Mouse (Mus musculus) liver, embryonic 13.5 days (tissue): ENCODE measurements around the gene Elovl5. TPM values are rescaled to one million over a fixed set of nuclear protein-coding genes. Genes with fewer than 3 reads are reported as not detected.
A peak's percentile ranks its signal among the peaks of the same experiment; 100 is the strongest.

ENCODE experiments used
- ATAC-seq: fragments of 200-750 bp; cut with Nextera tagmentation; 2 replicates; pipeline ENCODE4 v1.8.0; 2017; ENCODE audit warnings: low read depth, mild to moderate bottlenecking, moderate number of reproducible peaks, moderate library complexity
- DNase-seq: peaks from one replicate; pipeline ENCODE4 v3.0.0; 2022
- H3K27ac ChIP-seq: fragments of 300-500 bp; sonication (generic); 2 replicates; pipeline ENCODE4 v1.5.1; 2015; ENCODE audit warnings: moderate library complexity, mild to moderate bottlenecking, inconsistent platforms
- H3K27me3 ChIP-seq: fragments of 300-500 bp; sonication (generic); 2 replicates; pipeline ENCODE4 v1.6.1; 2015; ENCODE audit warnings: mild to moderate bottlenecking, inconsistent platforms
- H3K36me3 ChIP-seq: fragments of 300-500 bp; sonication (generic); 2 replicates; pipeline ENCODE4 v1.6.1; 2015; ENCODE audit warnings: mild to moderate bottlenecking, inconsistent platforms
- H3K4me1 ChIP-seq: fragments of 300-500 bp; sonication (generic); replicated peaks from 2 replicates; pipeline ENCODE4 v1.6.1; 2015; ENCODE audit warnings: inconsistent platforms
- H3K4me2 ChIP-seq: fragments of 300-500 bp; sonication (generic); 2 replicates; pipeline ENCODE4 v1.6.1; 2015; ENCODE audit warnings: inconsistent platforms, mild to moderate bottlenecking, moderate library complexity
- H3K4me3 ChIP-seq: fragments of 300-500 bp; sonication (generic); replicated peaks from 2 replicates; pipeline ENCODE4 v1.5.1; 2015; ENCODE audit warnings: mild to moderate bottlenecking, inconsistent platforms
- H3K9ac ChIP-seq: fragments of 300-500 bp; sonication (generic); 2 replicates; pipeline ENCODE4 v1.6.1; 2015; ENCODE audit warnings: mild to moderate bottlenecking, inconsistent platforms
- H3K9me3 ChIP-seq: fragments of 300-500 bp; sonication (generic); replicated peaks from 2 replicates; pipeline ENCODE4 v1.6.1; 2016; ENCODE audit warnings: inconsistent platforms
- WGBS: fragments of 180-500 bp; shearing (Covaris S2); methylation state at CpG from one replicate; pipeline ENCODE4 v1.1.7; 2015; ENCODE audit not compliant: insufficient replicate concordance; 5-methylcytosine and 5-hydroxymethylcytosine counted together
- polyA plus RNA-seq: library from polyadenylated mRNA; unstranded; fragments of >200 nt; fragmentation: Nextera tagmentation; extraction: Ambion mirVana; gene quantifications from 2 replicates; pipeline ENCODE4 v1.2.1, GENCODE M21; 2015

Gene Elovl5
- 21.2 and 25.7 TPM in 2 replicates for polyA plus RNA-seq

DNA sequence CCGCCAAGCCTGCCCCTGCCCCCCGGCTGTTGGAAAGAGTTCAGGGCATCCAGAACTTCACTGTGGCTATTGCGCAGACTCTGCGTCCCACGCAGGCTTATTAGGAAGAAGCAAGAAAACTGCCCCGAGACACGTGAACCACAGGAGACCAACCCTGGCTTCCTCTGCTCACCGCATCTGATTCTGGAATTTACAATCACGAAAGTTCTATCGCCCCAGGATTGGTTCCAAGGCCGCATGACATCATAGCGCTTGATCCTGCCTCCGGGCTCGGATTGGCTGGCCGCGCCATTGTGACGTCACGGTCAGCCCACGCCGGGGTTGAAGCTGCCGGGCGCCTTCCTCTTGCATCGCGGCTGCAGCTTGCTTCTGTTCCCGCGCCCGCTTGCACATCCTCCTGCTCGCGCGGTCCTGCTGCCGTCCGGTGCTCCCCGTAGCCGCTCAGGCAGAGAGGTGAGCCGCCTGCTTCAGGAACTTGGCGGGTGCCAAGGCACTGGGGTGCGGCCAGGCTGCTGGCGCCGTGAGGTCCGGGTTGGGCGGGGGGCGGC is at the start of gene Elovl5:
TSS of gene Elovl5 (plus strand) at position 291 of the 548 bp plus-strand sequence.
- peak within 1 kb of the TSS; percentile 77 for H3K4me3 ChIP-seq
- peaks cover 55% of the 10 kb centered on the region for H3K4me1 ChIP-seq
- WGBS = under 1% methylated on average over 42 of the region's 42 CpGs
- no peaks in the 10 kb centered on the region for H3K27me3 ChIP-seq
- H3K4me2 ChIP-seq = peak within 1 kb of the TSS; percentile 99
- DNase-seq = peak; percentile 87
- peak; percentile 85 for ATAC-seq
- peak within 1 kb of the TSS; percentile 76 for H3K9ac ChIP-seq
- peak within 1 kb of the TSS; percentile 66 for H3K27ac ChIP-seq
- H3K36me3 ChIP-seq = no peaks in the 10 kb centered on the region
- no peaks in the 10 kb centered on the region for H3K9me3 ChIP-seq

DNA sequence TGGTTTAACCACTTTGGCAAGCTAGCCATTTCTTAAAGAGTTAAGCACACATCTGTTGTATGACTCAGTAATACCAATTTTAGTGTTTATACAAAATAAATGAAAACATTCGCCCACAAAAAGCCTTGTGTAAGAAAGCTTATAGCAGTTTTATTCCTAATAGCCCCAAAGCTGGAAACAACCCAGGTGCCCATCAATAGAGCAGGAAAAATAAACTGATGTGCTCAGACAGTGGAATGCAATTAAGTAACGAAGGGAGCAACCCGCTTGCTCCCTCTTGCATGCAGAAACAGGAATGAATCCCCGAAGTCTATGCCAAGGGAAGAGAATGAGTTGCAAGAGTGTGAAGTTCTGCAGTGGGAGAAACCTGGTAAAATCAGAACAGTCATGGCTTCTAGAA is 25.7 kb upstream of the Elovl5 start:
- Histone ChIP-seq H3K27ac (no peak overlapping the region), H3K27me3 (no peaks in the 10 kb centered on the region), H3K9me3 (no peaks in the 10 kb centered on the region), H3K9ac (no peak overlapping the region), H3K4me1 (no peaks in the 10 kb centered on the region), H3K4me3 (no peak overlapping the region), H3K4me2 (no peak overlapping the region), H3K36me3 (no peaks in the 10 kb centered on the region)
- no peak for ATAC-seq
- no peak for DNase-seq
- 60% methylated on average over 4 of the region's 4 CpGs for WGBS

DNA sequence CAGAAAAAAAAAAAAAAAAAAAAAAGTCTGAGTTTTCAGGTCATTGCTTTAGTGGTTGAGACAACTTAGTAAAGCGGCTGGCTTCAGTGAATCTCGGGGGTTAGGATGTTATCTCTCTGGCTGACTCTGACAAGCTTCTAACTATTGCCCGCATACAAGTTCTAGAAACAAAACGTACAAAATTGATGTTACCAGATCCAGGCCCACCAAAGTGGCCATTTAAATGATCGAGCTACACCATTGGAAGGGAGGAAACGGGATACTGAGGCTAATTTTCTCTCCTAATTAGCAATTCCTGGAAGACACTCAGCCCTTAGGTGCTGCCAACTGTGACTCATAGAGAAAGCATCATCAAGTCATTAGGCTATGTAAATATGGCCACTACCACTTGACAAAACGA is 18.6 kb upstream of the Elovl5 start:
- Histone ChIP-seq H3K27me3 (no peaks in the 10 kb centered on the region), H3K9me3 (no peaks in the 10 kb centered on the region), H3K4me3 (no peak overlapping the region), H3K36me3 (no peaks in the 10 kb centered on the region), H3K27ac (no peak overlapping the region), H3K4me1 (0 out of 2 replicates have a peak, but pooled peaks cover 2% of the 10 kb centered on the region), H3K9ac (no peak overlapping the region), H3K4me2 (no peak overlapping the region)
- no peak for DNase-seq
- 47% methylated on average over 7 of the region's 7 CpGs for WGBS
- no peak for ATAC-seq

DNA sequence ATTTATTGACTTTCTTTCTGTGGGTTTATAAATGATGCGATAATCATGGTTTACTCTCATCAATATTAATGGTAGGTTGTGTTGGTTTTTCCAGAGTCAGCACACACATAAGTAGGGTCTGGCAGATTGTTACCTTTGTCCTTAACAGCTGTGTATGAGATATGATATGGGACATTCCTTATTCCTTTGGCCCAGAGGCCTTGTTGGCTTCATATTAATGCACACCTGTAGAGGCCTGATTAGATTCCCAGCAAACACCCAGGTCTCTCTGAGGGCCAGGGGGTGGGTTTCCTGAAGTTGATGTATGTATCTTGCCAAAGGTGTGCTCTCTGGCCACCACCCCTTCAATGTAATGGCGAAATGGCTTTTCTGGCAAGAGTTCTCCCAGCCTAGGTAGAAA is 13.0 kb upstream of the Elovl5 start:
- peaks cover under 1% of the 10 kb centered on the region; the same call in 1 of the 2 replicates for H3K4me1 ChIP-seq
- H3K4me2 ChIP-seq = no peak overlapping the region
- DNase-seq (no peak), ATAC-seq (no peak)
- H3K4me3 ChIP-seq = no peak overlapping the region
- H3K27me3 ChIP-seq = no peaks in the 10 kb centered on the region
- H3K36me3 ChIP-seq = no peaks in the 10 kb centered on the region
- no peak overlapping the region for H3K9ac ChIP-seq
- H3K9me3 ChIP-seq = no peaks in the 10 kb centered on the region
- WGBS = 70% methylated on average over 2 of the region's 2 CpGs
- no peak overlapping the region for H3K27ac ChIP-seq

DNA sequence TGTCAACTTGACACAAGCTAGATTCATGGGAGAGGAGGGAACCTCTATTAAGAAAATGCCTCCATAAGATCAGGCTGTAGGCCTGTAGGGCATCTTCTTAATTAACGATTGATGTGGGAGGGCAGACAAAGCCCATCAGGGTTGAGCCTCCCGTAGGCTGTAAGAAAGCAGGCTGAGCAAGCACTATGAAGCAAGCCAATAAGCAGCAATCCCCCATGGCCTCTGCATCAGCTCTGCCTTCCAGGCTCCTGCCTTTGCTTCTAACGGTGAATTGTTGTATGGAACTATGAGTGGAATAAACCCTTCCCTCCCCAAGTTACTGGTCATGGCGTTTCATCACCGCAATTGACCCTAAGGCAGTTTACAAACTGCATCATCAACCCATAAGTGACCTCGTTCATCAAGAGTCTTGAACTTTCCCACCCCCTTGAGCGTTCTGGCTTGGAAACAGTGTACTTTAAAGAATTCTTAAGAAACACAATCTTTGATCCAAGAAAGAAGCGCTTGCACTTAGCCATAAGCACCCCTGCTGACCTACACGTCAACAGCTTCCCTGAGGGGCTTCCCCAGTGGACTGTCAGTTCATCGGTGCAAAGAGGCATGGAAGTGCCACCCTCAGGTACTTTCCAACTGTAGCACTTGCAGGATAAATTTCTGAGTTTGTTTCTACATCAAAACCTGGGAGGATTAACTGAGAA is 7.4 kb upstream of the Elovl5 start:
- H3K4me1 ChIP-seq = peaks cover 34% of the 10 kb centered on the region
- H3K27me3 ChIP-seq = no peaks in the 10 kb centered on the region
- no peaks in the 10 kb centered on the region for H3K9me3 ChIP-seq
- no peak for DNase-seq
- no peaks in the 10 kb centered on the region for H3K36me3 ChIP-seq
- no peak for ATAC-seq
- H3K27ac ChIP-seq = no peak overlapping the region; the same call in 1 of the 2 replicates
- peak overlapping the region; percentile 70 for H3K4me3 ChIP-seq
- peak overlapping the region; percentile 85 for H3K4me2 ChIP-seq
- 36% methylated on average over 10 of the region's 10 CpGs for WGBS
- H3K9ac ChIP-seq = peak overlapping the region; percentile 72; the same call in 1 of the 2 replicates

DNA sequence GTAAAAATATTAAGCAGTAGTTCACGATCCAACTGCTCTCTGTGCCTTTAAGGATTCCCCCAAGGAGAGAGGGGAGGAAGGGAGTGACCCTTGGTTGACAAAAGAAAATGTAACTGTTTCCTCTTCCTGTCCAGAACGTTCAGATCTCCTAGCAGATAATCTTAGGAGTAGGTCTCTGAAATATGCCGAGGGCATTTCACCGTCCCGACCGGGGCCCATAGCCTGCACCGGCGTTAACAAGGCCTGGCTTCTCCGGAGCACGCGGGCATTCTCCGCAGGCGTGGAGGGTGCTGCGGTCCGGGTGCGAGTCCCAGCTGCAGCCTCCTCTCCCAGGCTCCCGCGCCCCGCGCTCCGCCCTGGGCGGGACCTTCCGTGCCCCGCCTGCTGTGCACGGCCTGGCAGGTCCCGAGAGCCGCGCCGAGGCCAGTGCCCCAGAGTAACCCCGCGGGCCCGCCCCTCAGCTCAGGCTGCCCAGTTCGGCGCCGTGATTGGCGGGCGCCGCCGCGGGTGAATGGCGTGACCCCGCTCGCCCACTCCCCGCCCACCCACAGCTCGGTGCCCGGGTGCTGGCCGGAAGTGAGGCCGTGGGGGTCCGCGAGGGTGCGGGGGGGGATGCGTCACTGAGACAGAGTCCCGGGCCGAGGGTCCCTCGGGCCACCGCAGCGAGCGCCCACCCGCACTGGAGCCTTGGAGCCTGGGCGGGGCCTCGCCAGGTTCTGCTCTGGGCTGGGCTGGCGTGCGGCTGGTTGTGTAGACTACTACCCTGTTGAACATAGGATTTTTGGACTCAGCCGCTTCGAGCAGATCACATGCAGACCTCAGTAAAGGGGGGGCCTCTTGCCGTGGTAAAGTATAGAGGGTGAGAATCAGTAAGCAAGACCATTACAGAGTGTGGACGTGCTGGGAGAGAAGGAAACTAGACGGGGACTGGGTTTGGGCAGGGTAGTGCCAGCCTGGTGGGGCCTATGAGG is 6.6 kb upstream of the Elovl5 start:
- DNase-seq = peak; percentile 86
- H3K4me1 ChIP-seq = peaks cover 34% of the 10 kb centered on the region
- H3K4me3 ChIP-seq = peak overlapping the region; percentile 70
- peak overlapping the region; percentile 72 for H3K9ac ChIP-seq
- ATAC-seq = peak; percentile 99
- peak overlapping the region; percentile 85 for H3K4me2 ChIP-seq
- H3K36me3 ChIP-seq = no peaks in the 10 kb centered on the region
- no peaks in the 10 kb centered on the region for H3K9me3 ChIP-seq
- H3K27me3 ChIP-seq = no peaks in the 10 kb centered on the region
- WGBS = under 1% methylated on average over 66 of the region's 68 CpGs
- H3K27ac ChIP-seq = peak overlapping the region; percentile 82

DNA sequence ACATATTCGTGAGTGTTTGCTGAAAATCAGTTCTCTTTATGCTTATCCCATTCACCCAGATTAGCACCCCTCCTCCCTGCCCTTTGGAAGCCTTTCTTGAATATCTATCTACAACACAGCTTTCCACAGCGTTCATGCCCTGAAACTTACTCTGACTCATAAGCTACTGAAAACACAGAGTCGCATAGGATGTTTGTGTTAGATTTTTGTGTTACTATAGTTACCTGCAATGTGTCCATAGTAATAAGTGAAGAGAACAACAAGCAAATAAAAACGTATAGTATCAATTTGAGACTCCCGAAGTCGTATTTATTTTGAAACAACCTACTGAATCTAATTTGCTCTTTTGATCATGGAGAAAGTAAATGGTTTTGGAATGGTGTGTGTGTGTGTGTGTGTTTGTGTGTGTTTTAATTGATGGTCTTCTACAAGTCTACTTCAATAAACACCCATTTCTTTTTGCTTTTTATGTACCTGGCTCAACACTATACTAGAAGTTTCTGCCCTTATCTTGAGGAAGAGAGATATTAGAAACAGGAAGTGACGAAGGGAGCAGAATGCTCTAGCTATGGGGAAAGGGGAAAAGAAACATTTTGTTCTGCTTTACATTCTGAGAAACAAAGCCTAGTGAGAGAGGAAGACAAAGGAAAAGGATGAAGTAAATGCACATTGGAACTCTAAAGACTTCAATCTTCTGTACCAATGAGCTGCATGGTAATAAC is 5.5 kb upstream of the Elovl5 start:
- H3K36me3 ChIP-seq = no peaks in the 10 kb centered on the region
- H3K4me1 ChIP-seq = peaks cover 37% of the 10 kb centered on the region
- ATAC-seq = no peak
- no peaks in the 10 kb centered on the region for H3K9me3 ChIP-seq
- peak overlapping the region; percentile 70 for H3K4me3 ChIP-seq
- DNase-seq = no peak
- H3K4me2 ChIP-seq = peak overlapping the region; percentile 85
- no peaks in the 10 kb centered on the region for H3K27me3 ChIP-seq
- H3K27ac ChIP-seq = peak overlapping the region; percentile 82; the same call in 1 of the 2 replicates
- peak overlapping the region; percentile 72; the same call in 1 of the 2 replicates for H3K9ac ChIP-seq
- WGBS = 29% methylated on average over 7 of the region's 7 CpGs

DNA sequence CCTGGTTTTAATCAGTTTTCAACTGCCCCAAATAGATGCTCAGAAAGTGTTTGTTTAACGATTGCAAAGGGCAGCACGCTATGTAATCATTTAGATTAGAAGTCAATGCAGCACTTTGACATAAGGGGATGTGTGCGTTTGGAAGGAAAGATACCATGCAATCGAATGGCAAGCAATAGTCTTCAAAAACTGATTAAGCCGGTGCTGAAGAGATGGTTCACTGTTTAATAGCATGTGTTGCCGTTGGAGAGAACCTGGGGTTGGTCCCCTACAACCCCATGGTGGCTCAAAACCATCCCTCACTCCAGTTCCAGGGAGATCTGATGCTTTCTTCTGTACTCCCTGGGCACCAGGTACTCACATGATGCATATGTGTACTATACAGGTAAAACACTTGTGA is 4.9 kb upstream of the Elovl5 start:
- no peaks in the 10 kb centered on the region for H3K27me3 ChIP-seq
- 0 out of 2 replicates have a peak overlapping the region, but pooled peaks have one; percentile 2 for H3K27ac ChIP-seq
- H3K9me3 ChIP-seq = no peaks in the 10 kb centered on the region
- no peak overlapping the region for H3K4me3 ChIP-seq
- no peak overlapping the region for H3K9ac ChIP-seq
- WGBS = 49% methylated on average over 6 of the region's 6 CpGs
- peak overlapping the region; percentile 85 for H3K4me2 ChIP-seq
- ATAC-seq = no peak
- no peaks in the 10 kb centered on the region for H3K36me3 ChIP-seq
- peaks cover 43% of the 10 kb centered on the region for H3K4me1 ChIP-seq
- no peak for DNase-seq

DNA sequence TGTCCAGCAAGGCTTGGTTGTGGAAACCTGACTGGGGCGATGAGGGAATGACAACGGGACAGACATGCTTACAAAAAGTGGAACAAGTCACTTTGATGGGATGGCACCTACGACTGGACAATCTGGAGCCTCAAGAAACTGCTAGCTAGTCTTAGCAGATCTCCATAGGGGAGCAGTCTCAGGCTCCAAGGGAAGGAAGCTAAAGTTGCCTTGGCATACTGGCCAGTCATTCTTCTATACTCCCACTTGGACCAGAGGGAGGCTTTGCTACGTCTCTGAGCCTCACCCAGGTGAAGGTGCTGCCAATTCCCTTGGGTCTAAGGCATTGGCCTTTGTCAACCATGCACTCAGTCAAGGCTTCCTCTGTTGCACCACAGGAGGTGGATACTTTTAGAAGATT is 2.5 kb upstream of the Elovl5 start:
- Histone ChIP-seq H3K9ac (no peak overlapping the region), H3K27ac (no peak overlapping the region), H3K4me3 (no peak overlapping the region), H3K9me3 (no peaks in the 10 kb centered on the region), H3K36me3 (no peaks in the 10 kb centered on the region), H3K4me1 (peaks cover 61% of the 10 kb centered on the region), H3K27me3 (no peaks in the 10 kb centered on the region), H3K4me2 (no peak overlapping the region)
- no peak for ATAC-seq
- no peak for DNase-seq
- WGBS = 57% methylated on average over 4 of the region's 4 CpGs

DNA sequence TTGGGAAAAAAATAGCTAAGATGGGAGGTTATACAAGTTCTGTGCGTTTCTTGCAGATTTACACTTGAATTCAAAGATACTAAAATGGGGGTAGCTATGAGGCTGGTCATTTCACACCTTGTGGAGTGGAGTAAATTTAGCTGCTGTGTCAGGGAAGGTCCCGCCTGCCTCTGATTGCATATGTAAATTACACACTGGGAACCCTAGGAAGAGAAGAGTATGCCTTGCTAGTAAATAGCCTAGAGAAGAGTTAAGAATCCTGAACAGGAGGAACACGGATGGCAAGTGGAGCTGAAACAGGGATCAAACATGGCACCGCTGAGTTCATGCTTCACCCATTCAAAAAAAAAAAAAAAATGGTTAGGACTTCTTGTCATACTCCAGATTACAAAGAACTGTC is 1.4 kb upstream of the Elovl5 start:
- peaks cover 63% of the 10 kb centered on the region for H3K4me1 ChIP-seq
- DNase-seq = no peak

More for the DNA sequence above, 1.4 kb upstream of the Elovl5 start:
- no peak overlapping the region for H3K4me3 ChIP-seq
- H3K36me3 ChIP-seq = no peaks in the 10 kb centered on the region
- no peak overlapping the region for H3K4me2 ChIP-seq
- H3K9me3 ChIP-seq = no peaks in the 10 kb centered on the region
- no peak overlapping the region for H3K27ac ChIP-seq
- 50% methylated on average over 4 of the region's 4 CpGs for WGBS
- H3K9ac ChIP-seq = no peak overlapping the region
- H3K27me3 ChIP-seq = no peaks in the 10 kb centered on the region
- no peak for ATAC-seq
